Mouse (Mus musculus) urinary bladder, postnatal 10 days (tissue): ENCODE results near the gene Steap3.

Source experiments
- DNase-seq: peaks from one replicate; pipeline ENCODE4 v3.0.0; 2022; ENCODE audit warnings: low spot score

The Steap3 gene

DNA sequence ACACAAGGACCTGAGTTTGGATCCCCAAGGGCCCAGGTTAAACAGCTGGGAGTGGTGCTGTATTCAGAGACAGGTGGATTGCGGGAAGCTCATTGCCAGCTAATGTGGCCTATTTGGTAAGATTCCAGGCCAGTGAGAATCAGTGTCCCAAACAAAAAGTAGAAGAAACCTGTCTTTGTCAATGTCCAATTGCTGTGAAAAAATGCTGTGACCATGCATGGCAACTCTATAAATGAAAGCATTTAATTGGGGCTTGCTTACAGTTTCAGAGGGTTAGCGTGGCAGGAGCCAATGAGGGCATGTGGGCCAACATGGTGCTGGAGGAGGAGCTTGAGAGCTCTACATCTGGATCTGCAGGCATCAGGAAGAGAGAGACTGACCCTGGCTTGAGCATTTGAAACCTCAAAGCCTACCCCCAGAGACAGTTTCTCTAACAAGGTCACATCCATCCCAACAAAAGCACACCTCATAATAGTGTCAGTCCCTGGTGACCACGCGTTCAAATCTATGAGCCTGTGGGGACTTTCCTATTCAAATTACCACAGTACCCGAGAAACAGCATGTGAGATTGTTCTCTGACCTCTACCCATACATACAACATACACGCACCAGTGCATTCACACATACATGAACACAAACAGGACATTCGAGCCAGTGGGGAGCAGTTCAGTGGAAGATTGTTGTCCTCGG, 126.8 kb downstream of the Steap3 start:
- no peak for DNase-seq

GRCm38 (mm10) chr1:120142551-120142950, 130.0 kb downstream of the Steap3 start:
- no peak for DNase-seq
